Mouse (Mus musculus) cerebellum, adult 9-10 months (tissue): Measurements from ENCODE around the gene Mllt11.

Experiments used
- DNase-seq: peaks from one replicate; pipeline ENCODE4 v3.0.0; 2022

Gene Mllt11

GRCm38 (mm10) chr3:95243086-95243485, 11.1 kb upstream of the Mllt11 start:
- DNase-seq = no peak

DNA sequence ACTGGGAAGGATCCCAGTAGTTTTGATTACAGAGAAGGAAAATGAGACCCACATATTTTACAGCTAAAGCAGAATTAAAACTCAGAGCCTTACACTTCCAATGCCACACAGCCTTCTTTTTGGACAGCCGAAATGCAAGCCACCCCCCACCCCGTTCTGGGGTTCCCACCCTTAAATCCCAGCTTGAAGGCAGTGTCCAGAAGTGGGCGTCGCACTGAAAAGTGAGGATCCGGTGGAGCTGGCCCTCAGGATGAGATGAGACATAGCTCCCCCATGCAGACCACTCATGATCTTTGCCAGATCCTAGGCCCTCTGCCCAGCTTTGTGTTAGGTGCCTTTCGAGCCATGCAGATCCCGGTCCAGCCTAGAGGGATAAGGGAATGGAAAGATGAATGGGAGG, 9.5 kb upstream of the Mllt11 start, which contains the start of gene Gm128:
Gene Gm128, minus strand, starts transcription at position 101 of the 400 bp plus-strand sequence.
- DNase-seq = no peak

DNA sequence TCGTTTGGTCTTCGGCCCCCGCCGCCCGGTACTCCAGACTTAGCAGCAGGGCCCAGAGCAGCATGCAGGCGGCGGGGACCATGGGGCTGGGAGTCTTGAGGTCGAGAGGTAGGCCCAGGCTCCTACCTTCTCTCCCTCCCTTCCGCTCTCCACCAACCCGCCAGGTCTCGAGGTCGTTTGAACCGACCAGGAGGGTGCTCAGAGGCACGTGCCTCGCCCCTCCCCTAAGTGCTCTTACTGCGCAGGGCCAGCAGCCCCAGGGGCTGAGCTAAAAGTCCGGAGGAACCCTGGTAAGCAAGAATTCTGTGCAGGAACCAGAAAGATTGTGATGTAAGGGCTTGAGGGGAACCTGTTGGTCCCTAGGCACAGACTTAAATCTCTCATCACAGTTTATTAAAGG, 8.9 kb upstream of the Mllt11 start:
- no peak for DNase-seq

DNA sequence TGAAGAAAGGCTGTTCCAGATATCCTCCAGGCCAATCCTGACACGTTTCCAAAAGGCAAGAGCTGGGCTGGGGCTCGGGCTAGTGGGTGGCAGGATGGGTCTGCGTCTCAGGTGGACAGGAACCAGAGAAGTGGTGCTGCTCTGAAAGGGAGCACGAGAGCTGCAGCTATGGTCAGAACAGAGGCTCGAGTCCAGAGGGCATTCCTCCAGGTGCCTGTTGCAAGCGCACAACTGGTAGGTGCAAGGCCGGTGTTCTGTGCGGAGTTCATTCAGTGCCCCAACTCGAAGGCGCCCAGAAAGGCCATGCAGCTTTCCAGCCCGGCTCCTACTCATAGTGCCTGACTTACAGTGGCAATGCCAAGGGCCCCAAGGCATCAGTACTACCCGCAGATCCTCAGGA, 8.0 kb upstream of the Mllt11 start:
- no peak for DNase-seq

GRCm38 (mm10) chr3:95239022-95239421, 7.1 kb upstream of the Mllt11 start:
- DNase-seq = no peak

DNA sequence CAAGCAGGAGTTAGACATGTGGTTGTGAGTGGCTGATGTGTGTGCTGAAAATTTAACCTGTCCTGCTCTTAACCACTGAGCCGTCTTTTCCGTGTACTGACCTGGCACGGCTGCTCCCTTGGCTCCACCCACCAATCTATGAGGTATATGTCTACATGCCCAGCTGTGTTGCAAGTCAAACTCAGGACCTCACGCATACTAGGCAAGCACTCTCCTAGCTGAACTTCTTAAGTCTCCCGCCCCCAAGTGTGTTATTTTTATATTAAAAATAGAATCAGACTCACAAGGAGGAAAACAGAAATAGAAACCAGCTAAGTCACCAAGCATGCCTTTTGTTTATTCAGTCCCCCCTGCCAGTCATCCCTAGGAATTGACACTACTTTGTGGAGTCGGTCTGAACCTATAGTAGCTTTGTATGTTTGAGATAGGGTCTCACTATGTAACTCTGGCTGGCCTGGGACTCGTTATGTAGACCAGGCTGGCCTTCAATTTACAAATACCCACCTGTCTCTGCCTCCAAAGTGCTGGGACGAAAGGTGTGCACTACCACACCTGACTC, 5.6 kb upstream of the Mllt11 start:
- DNase-seq = no peak

DNA sequence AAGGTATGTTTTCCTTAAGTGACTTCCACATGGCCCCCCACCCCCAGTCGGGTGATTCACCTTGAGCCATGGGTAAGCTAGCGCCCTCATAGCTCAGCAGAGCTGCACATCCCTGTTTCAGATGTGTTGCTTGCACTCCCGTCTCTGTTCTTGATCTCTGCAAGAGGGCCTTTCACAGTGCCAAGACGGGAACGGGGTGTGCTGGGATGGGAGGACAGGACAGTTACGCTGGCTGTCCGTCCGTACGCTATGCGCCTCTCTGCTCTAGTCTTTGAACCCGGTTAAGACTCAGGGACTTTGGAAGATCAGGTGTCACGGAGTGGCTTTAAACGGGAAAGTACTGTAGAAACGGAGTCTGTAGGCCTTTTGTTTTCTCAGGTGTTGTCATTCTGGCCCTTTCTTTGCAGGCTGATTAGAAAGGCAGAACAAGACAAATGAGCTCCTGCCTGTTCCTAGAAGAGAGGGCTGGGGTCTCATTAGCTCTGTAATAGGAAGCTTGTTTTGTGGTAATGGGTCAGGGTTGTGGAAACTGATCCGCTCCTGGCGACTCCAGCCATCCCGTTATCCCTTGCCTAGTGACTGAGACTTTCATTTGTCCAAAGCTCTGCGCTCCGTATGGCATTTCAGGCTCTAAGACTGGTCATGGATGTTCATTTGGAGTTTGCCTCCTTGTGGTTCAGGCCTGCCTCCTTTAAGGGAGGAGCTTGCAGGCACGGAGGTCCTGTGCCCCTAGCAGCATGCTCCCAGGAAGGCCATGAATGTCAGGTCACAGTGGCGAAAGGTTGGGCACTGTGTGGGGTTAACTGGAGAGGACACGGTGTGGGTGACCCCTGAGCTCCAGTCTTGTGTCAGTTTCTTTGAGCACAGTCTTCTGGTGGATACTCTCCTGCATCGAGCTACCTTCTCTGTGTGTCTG, 3.7 kb upstream of the Mllt11 start:
- DNase-seq = no peak

- no peak for DNase-seq
These were observed 1.5 kb upstream of the Mllt11 start for GRCm38 (mm10) chr3:95233303-95233980.

- no peak for DNase-seq
These were observed 800 bp upstream of the Mllt11 start for GRCm38 (mm10) chr3:95232771-95233170.

GRCm38 (mm10) chr3:95230495-95231297, 1.3 kb downstream of the Mllt11 start:
- DNase-seq = no peak

- DNase-seq = peak; percentile 62
These were observed 2.0 kb downstream of the Mllt11 start for GRCm38 (mm10) chr3:95229781-95230494.

DNA sequence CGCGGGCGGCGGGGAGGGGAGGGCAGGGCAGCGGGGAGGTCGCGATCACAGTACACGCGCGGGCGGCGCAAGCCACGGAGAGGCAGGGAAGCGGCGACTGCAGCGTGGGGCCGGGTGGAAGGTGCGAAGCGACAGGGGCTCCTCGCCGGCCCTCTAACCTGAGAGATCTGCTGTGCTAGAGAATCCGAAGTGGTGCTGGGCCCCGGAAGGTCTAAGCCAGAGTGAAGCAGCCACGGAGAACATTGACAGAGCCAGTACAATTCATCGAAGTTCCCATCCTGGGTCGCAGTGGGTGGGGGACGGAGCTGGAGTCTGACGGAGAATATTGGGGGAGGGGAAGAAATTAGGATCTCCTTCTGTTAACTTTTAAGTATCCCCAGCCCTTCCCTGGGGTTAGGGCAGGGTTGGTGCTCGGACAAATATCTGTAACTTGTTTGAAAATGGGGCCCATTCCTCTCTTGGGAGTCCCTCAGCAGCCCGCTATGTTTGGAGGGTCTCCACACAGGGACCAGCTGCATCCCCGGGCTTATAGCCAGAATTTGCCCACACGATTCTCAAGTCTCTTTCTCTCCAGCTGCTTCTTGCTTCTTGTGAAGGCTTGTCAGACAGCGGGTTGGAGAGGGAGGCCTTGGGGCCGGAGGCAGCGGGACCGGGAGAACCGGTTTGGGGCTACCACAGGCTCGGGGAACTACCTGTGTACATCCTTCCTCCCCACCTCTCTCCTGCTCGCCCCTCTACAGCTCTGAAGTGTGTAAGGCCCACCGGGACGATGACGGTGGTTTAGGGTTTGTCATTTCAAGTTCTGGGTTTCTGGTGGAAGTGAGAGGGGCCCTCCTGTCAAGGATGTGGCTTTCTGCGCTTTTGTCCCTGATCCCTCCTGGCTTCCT, 2.8 kb downstream of the Mllt11 start:
- DNase-seq = peak; percentile 81

GRCm38 (mm10) chr3:95228148-95228893, 3.6 kb downstream of the Mllt11 start, which contains the start of gene Cdc42se1:
Gene Cdc42se1, plus strand, starts transcription at chr3:95228732.
- peak; percentile 82 for DNase-seq

DNA sequence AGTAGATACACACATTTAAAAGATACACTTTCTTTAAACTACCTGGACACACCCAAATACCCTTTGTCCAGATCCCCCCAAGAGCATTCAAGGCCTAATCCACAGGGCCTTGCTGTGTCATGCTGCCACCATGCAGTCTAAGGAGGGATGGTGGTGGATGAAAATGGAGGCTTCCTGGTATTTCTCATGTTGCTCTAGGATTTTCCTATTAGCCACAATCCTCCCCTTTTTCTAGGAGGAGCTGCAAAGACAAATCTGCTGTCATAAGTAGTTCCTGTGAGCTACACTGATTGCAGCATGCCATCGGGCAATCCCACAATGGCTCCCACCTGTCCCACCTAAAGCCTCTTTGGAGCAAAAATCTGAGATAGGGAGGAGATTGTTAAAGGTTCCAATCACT, 4.8 kb downstream of the Mllt11 start:
- peak; percentile 53 for DNase-seq

DNA sequence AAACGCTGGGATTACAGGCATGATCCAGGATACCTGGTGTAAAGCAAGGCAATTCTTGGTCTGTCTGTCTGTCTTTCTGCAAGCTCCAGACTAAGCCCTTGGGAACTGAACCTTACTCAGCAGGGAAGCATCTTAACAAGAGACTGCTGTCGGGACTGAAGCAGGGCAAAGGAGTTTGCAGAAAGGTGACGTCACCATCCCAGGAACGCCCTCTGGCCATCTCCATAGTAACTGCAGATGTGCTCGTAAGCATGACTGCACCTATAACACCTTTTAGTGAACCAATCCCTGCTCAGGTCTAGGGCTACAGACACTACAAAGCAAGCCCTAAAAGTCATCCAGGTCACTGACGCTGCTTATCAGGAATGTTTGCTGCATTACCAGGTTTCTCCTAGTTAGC, 7.7 kb downstream of the Mllt11 start:
- DNase-seq = peak; percentile 47

- DNase-seq = no peak
These were observed 8.9 kb downstream of the Mllt11 start for GRCm38 (mm10) chr3:95223041-95223440.

GRCm38 (mm10) chr3:95218466-95219137, 13.4 kb downstream of the Mllt11 start:
- DNase-seq = peak; percentile 66

DNA sequence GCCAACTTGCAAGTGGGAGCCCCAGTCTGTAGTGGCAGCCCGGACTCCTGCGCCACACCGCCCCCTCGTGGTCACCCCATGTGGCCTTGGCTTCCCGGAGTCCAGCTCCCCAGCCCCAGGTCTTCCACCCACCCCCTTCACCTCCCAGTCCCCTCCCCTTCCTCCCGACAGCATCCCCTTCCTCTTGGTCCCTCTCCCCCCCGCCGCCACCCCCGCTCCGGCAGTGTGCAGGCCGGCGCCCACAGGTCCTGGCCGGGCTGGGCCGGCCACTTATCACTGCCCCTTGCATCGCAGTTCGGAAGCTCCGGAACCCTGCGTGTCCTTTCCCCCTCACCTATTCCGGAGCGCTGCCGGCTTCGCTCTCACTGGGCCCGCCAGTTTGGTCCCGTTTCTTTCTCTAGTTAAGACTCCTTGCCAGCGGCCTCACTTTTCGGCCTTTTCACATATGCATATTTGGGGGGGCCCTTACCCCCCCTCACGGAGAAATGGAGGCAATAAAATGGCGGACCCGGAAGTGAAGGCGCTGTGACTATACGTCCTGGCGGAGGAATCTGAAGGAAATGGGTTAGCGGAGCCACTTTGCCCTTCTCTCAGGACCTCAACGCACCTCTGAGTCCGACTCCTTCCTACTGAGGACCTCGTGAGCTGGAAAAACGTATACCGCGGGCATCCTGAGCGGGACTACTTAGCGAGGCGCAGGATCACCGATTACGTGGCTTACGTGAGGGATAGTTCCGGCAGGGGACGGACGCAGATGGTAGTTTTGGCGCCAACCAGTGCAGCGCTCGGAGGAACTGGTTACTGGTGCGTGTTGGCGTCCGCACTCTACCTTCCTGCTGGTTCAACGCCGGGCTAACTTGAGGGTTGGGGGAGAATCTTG, 14.5 kb downstream of the Mllt11 start, which contains the start of gene Gabpb2:
Gene Gabpb2, minus strand, starts transcription at position 662 of the 880 bp plus-strand sequence.
- DNase-seq = peak; percentile 92
